Mouse (Mus musculus): ENCODE data around the gene Ociad2. TPM values are rescaled to one million over a fixed set of nuclear protein-coding genes. Genes with fewer than 3 reads are reported as not detected.

Ociad2 gene
- total RNA-seq, 2 experiments from 2014 or later, result 48.8 to 50.9 TPM

- no peak for DNase-seq
- intact Hi-C loops (cut with DNase I), result loop anchor here (10.0 kb wide), 1 partner anchor 63 kb away; no protein-coding TSS in a partner anchor
Measured at GRCm38 (mm10) chr5:73311458-73311857, 29.4 kb downstream of the Ociad2 start.

GRCm38 (mm10) chr5:73310401-73310800 is 30.4 kb downstream of the Ociad2 start:
- intact Hi-C loops (cut with DNase I), result loop anchor here (10.0 kb wide), 1 partner anchor 64 kb away; no protein-coding TSS in a partner anchor
- DNase-seq, result no peak

GRCm38 (mm10) chr5:73309496-73309895 is 31.3 kb downstream of the Ociad2 start:
- no peak for DNase-seq
- intact Hi-C loops (cut with DNase I), result no loop called here

- no peak for DNase-seq
- intact Hi-C loops (cut with DNase I), result no loop called here
Measured at GRCm38 (mm10) chr5:73307297-73307696, 33.5 kb downstream of the Ociad2 start.

GRCm38 (mm10) chr5:73306486-73306885 is 34.3 kb downstream of the Ociad2 start:
- no peak for DNase-seq
- intact Hi-C loops (cut with DNase I), result no loop called here

GRCm38 (mm10) chr5:73304507-73304906 is 36.3 kb downstream of the Ociad2 start:
- intact Hi-C loops (cut with DNase I), result no loop called here
- DNase-seq, result no peak

GRCm38 (mm10) chr5:73301601-73302307 is 39.1 kb downstream of the Ociad2 start:
- DNase-seq, result no peak
- intact Hi-C loops (cut with DNase I), result no loop called here

- intact Hi-C loops (cut with DNase I), result no loop called here
- DNase-seq, result no peak
Measured at GRCm38 (mm10) chr5:73295916-73296315, 44.9 kb downstream of the Ociad2 start.

- DNase-seq, result no peak
- intact Hi-C loops (cut with DNase I), result no loop called here
Measured at GRCm38 (mm10) chr5:73295016-73295415, 45.8 kb downstream of the Ociad2 start.

GRCm38 (mm10) chr5:73293458-73293827 is 47.4 kb downstream of the Ociad2 start:
- intact Hi-C loops (cut with DNase I), result loop anchor here (5.0 kb wide), 2 partner anchors 36 to 89 kb away; partner anchors contain the start of gene Fryl
- no peak for DNase-seq

GRCm38 (mm10) chr5:73292502-73293457 is 48.0 kb downstream of the Ociad2 start, which contains the start of gene Ociad1:
Gene Ociad1 (plus strand): TSS chr5:73292784.
- intact Hi-C loops (cut with DNase I), result loop anchor here (5.0 kb wide), 2 partner anchors 35 to 90 kb away; partner anchors contain the start of gene Fryl
- DNase-seq, result peak; percentile 91 to 92

GRCm38 (mm10) chr5:73289900-73290299 is 50.9 kb downstream of the Ociad2 start:
- intact Hi-C loops (cut with DNase I), result loop anchor here (5.0 kb wide), 2 partner anchors 33 to 92 kb away; partner anchors contain the start of gene Fryl

GRCm38 (mm10) chr5:73286603-73287002 is 54.2 kb downstream of the Ociad2 start:
- intact Hi-C loops (cut with DNase I), result no loop called here

More at GRCm38 (mm10) chr5:73289900-73290299, 50.9 kb downstream of the Ociad2 start:
- no peak for DNase-seq

GRCm38 (mm10) chr5:73285470-73285978 is 55.3 kb downstream of the Ociad2 start:
- no peak for DNase-seq
- intact Hi-C loops (cut with DNase I), result no loop called here

More at GRCm38 (mm10) chr5:73286603-73287002, 54.2 kb downstream of the Ociad2 start:
- DNase-seq, result no peak

- intact Hi-C loops (cut with DNase I), result no loop called here
- DNase-seq, result no peak
Measured at GRCm38 (mm10) chr5:73284046-73284445, 56.8 kb downstream of the Ociad2 start.

- DNase-seq, result no peak
- intact Hi-C loops (cut with DNase I), result no loop called here
Measured at GRCm38 (mm10) chr5:73280567-73280850, 60.3 kb downstream of the Ociad2 start.

- intact Hi-C loops (cut with DNase I), result no loop called here
- no peak for DNase-seq
Measured at GRCm38 (mm10) chr5:73279732-73280566, 60.9 kb downstream of the Ociad2 start.

GRCm38 (mm10) chr5:73279190-73279589 is 61.6 kb downstream of the Ociad2 start:
- intact Hi-C loops (cut with DNase I), result no loop called here
- DNase-seq, result no peak

GRCm38 (mm10) chr5:73274941-73275340 is 65.9 kb downstream of the Ociad2 start:
- intact Hi-C loops (cut with DNase I), result loop anchor here (5.0 kb wide), 1 partner anchor 107 kb away; no protein-coding TSS in a partner anchor
- no peak for DNase-seq

GRCm38 (mm10) chr5:73273171-73273570 is 67.7 kb downstream of the Ociad2 start:
- no peak for DNase-seq
- intact Hi-C loops (cut with DNase I), result loop anchor here (2.0 to 5.0 kb wide), 2 partner anchors 109 to 140 kb away; no protein-coding TSS in a partner anchor
